Mouse (Mus musculus): Measurements from ENCODE around the gene Madcam1.

The Madcam1 gene

DNA sequence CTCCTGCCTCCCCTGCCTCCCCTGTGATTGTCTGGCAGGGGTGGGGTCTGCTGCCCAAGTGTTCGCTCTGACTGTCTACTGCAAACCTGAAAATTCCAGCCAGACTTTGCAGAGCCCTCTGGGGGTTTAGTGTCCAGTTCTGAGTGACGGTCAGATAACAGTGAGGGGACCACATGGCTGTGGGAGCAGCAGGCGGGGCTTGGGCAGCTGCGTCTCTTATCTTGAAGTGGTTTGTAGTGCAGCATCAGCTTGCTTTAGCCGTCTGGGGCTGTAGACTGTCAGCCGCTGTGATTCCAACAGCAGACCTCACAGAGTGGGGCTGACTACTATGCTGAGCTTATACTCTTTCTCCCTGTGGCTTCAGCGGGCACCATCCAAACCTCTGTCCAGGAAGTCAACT is 44.9 kb downstream of the Madcam1 start:
- no peak for DNase-seq (ENCODE audit: low read depth, low spot score)

DNA sequence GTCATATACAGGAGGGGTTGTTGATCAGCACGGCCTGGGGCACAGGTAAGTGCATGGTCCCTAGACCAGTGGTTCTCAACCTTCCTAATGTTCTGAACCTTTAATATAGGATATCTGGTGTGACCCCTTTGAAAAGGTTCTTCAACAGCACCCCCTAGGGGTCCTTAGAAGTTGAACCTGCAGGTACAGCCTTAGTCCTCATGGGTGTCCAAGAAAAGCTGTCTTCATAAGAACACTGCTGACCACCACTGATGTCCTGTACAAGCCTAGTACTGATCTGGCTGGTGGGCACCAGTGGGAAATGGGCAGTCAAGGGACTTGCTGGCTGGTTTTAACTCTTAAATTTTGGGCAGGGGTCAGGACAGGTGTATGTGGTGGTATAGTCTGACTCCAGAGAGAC is 47.7 kb downstream of the Madcam1 start:
- DNase-seq (ENCODE audit: low read depth, low spot score) = no peak

DNA sequence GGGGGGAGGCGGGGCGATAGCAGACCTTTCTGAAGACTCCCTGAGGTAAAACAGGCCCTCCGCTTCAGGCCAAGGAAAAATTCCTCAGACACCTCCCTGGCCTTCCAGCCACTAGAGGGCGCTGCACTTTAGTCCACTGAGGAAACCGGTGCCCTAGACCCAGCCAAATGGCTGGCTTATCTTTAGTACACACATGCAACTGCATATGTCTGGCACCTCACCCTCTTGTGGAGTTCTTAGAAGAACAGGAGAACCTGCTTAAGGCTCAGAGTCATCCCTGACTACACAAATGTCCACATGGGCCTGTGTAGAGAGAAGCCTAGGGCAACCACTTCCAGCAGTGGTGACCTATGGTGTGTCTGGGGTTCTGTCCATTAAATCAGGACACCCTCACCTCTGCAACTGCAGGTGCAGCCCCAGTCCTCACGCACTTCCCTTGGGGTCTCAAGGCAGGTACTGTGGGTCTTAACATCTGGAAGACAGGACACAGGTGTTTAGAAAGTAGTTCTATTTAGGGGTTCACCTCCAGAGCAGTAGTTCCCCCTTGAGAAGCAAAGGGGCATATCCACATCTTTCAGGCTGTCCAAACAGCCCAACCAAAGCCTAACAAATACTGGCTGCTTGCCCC is 48.3 kb downstream of the Madcam1 start:
- DNase-seq (ENCODE audit: low read depth, low spot score) = peak; percentile 77

DNA sequence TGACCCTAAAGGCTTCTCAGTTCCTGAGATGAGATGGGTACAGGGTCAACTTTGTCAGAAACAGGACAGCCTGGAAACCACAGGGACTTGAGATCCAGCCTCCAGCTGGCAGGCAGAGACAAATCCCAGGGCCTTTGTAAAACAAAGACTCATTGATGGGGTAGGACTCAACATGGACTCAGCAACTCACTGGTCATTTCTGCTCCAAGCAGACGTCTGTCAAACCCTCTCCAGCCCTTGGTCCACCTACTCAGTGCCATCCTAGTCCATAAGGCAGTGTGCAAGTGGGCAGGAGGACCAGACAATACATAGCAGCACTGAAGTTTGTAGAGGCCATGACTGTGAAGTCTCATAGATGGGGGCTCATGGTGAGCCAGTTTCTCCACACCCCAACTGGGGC is 48.8 kb downstream of the Madcam1 start:
- no peak for DNase-seq (ENCODE audit: low read depth, low spot score)

DNA sequence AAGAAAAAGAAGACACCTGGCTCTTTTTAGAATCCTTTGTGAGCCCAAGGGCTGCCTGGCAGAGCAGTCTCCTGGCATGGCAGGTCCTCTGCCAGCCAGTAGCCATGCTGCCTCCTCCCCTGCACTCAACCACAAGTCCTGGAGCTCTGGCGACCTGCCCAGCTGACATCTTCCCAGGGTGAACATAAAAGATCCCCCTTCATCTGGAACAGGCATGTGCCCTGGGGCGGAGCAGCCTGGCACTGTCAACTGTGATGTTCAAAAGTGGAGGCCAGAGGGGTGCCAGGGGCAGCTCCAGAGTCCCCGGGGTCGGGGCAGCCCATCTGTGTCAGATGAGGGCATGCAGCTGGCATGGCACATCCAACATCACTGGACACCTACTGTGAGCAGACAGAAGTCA is 50.6 kb downstream of the Madcam1 start:
- DNase-seq (ENCODE audit: low read depth, low spot score) = no peak

DNA sequence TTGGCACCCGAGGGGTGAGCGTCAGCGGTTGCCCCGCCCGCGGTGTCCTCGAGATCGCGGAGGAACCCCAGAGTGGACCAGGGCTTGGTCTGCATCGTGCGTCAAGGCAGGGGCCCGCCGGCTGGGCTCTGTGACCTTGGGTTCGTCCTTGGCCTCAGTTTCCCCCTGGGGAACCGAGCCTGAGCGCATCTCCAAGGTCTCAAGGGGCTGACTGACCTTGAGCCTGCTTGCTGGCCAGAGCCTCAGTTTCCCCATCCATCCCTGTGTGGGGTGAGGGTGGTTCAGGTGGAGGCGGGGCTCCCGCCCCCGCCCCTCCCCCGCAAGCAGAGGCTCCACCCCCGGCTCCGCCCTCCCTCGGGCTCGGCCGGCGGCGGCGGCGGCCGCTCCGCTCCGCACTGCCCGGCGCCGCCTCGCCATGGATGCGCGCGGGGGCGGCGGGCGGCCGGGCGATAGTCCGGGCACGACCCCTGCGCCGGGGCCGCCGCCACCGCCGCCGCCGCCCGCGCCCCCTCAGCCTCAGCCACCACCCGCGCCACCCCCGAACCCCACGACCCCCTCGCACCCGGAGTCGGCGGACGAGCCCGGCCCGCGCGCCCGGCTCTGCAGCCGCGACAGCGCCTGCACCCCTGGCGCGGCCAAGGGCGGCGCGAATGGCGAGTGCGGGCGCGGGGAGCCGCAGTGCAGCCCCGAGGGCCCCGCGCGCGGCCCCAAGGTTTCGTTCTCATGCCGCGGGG is 52.1 kb downstream of the Madcam1 start, which contains the start of gene Hcn2:
TSS of gene Hcn2 (plus strand) at position 381 of the 734 bp plus-strand sequence.
- DNase-seq (ENCODE audit: low read depth, low spot score) = no peak

DNA sequence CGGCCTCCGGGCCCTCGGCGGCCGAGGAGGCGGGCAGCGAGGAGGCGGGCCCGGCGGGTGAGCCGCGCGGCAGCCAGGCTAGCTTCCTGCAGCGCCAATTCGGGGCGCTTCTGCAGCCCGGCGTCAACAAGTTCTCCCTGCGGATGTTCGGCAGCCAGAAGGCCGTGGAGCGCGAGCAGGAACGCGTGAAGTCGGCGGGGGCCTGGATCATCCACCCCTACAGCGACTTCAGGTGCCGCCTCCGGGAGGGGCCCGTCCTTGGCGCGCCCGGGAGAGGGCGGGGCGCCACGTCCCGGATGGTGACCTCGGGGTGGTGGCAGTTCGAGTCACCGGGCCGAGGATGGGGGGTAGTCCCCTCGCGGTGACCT is 52.6 kb downstream of the Madcam1 start:
- no peak for DNase-seq (ENCODE audit: low read depth, low spot score)

DNA sequence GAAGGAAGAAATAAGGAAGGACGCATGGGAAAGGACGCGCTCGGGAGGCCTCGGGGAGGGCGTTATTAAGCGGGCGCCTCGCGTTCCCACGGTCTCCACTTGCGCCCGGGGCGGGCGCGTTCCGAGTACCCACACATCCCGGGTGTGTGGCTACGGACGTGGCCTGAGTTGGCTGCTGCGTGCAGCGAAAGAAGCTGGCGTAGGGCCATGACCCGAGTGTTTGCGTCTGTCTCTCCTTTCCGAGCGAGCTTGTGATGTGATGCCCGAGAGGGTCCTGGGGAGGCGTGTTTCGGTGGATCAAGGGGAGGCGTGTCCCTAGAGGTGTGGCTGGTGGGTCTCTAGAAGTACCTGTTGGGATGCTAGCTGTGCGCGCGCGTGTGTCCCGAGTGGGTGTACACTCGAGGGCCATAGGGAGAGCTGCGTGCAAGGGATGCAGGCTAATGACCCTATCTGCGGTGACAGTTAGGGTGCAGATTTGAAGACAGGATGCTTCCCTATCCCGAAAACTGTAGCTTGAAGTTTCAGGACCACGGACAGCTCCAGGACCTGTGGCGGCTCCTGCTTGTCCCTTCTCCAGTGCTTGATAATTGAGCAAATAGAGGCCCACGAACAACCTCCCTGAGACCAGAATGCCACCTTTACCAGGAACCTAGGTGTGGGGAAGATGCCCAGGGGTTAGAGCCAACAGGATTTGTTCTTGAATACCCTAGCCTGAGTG is 53.4 kb downstream of the Madcam1 start:
- DNase-seq (ENCODE audit: low read depth, low spot score) = peak; percentile 87
